Mouse (Mus musculus): ENCODE measurements around the gene Dctd. TPM values are rescaled to one million over a fixed set of nuclear protein-coding genes. Genes with fewer than 3 reads are reported as not detected.

The Dctd gene
- polyA plus RNA-seq, 1 experiment from 2014 or later = 43.3 TPM

- no peak overlapping the region for H3K4me2 ChIP-seq
- H3K27ac ChIP-seq (ENCODE audit: low read depth, low read length) = no peak overlapping the region
- H3K4me1 ChIP-seq (ENCODE audit: control insufficient read depth, insufficient read depth, low read length) = no peaks in the 10 kb centered on the region
- H3K36me3 ChIP-seq (ENCODE audit: control insufficient read depth, insufficient read depth, low read length) = peaks cover 9% of the 10 kb centered on the region
- no peak overlapping the region for H3K4me3 ChIP-seq (ENCODE audit: low read depth, low read length)
- H3K9me3 ChIP-seq (replicated peaks; ENCODE audit: control insufficient read depth, low read length) = no peaks in the 10 kb centered on the region
- no peaks in the 10 kb centered on the region for H3K27me3 ChIP-seq (ENCODE audit: control insufficient read depth, insufficient read depth, low read length)
- H3K9ac ChIP-seq (ENCODE audit: low read depth, low read length) = no peak overlapping the region
- WGBS (ENCODE audit: insufficient replicate concordance) = 86% methylated on average over 8 of the region's 8 CpGs
- ATAC-seq (replicated peaks; ENCODE audit: insufficient number of reproducible peaks, low FRiP score, low TSS enrichment) = no peak
These were observed 31.4 kb downstream of the Dctd start for GRCm38 (mm10) chr8:48130266-48130665.

- Histone ChIP-seq H3K9me3 (replicated peaks; ENCODE audit: control insufficient read depth, low read length) (no peaks in the 10 kb centered on the region), H3K27ac (ENCODE audit: low read depth, low read length) (no peak overlapping the region), H3K4me2 (no peak overlapping the region), H3K27me3 (ENCODE audit: control insufficient read depth, insufficient read depth, low read length) (no peaks in the 10 kb centered on the region), H3K4me3 (ENCODE audit: low read depth, low read length) (no peak overlapping the region), H3K9ac (ENCODE audit: low read depth, low read length) (no peak overlapping the region), H3K4me1 (ENCODE audit: control insufficient read depth, insufficient read depth, low read length) (peaks cover 3% of the 10 kb centered on the region; the same call in 1 of the 2 replicates), H3K36me3 (ENCODE audit: control insufficient read depth, insufficient read depth, low read length) (peaks cover 9% of the 10 kb centered on the region)
- 84% methylated on average over 5 of the region's 5 CpGs for WGBS (ENCODE audit: insufficient replicate concordance)
- no peak for ATAC-seq (replicated peaks; ENCODE audit: insufficient number of reproducible peaks, low FRiP score, low TSS enrichment)
These were observed 34.4 kb downstream of the Dctd start for GRCm38 (mm10) chr8:48133321-48133720.

GRCm38 (mm10) chr8:48136804-48137650 is 38.1 kb downstream of the Dctd start:
- Histone ChIP-seq H3K27me3 (ENCODE audit: control insufficient read depth, insufficient read depth, low read length) (no peaks in the 10 kb centered on the region), H3K9me3 (replicated peaks; ENCODE audit: control insufficient read depth, low read length) (no peaks in the 10 kb centered on the region), H3K4me1 (ENCODE audit: control insufficient read depth, insufficient read depth, low read length) (peaks cover 3% of the 10 kb centered on the region; the same call in 1 of the 2 replicates), H3K9ac (ENCODE audit: low read depth, low read length) (no peak overlapping the region), H3K27ac (ENCODE audit: low read depth, low read length) (no peak overlapping the region), H3K36me3 (ENCODE audit: control insufficient read depth, insufficient read depth, low read length) (no peaks in the 10 kb centered on the region; the same call in none of the 2 replicates), H3K4me2 (no peak overlapping the region), H3K4me3 (ENCODE audit: low read depth, low read length) (no peak overlapping the region)
- no peak for ATAC-seq (replicated peaks; ENCODE audit: insufficient number of reproducible peaks, low FRiP score, low TSS enrichment)
- WGBS (ENCODE audit: insufficient replicate concordance) = 76% methylated on average over 30 of the region's 30 CpGs

GRCm38 (mm10) chr8:48137651-48137937 is 38.7 kb downstream of the Dctd start:
- no peaks in the 10 kb centered on the region; the same call in 1 of the 2 replicates for H3K36me3 ChIP-seq (ENCODE audit: control insufficient read depth, insufficient read depth, low read length)

GRCm38 (mm10) chr8:48141023-48141422 is 42.1 kb downstream of the Dctd start:
- H3K9me3 ChIP-seq (replicated peaks; ENCODE audit: control insufficient read depth, low read length) = no peaks in the 10 kb centered on the region
- H3K27ac ChIP-seq (ENCODE audit: low read depth, low read length) = no peak overlapping the region
- ATAC-seq (replicated peaks; ENCODE audit: insufficient number of reproducible peaks, low FRiP score, low TSS enrichment) = no peak
- H3K36me3 ChIP-seq (ENCODE audit: control insufficient read depth, insufficient read depth, low read length) = no peaks in the 10 kb centered on the region
- 84% methylated on average over 5 of the region's 5 CpGs for WGBS (ENCODE audit: insufficient replicate concordance)
- H3K4me3 ChIP-seq (ENCODE audit: low read depth, low read length) = no peak overlapping the region
- no peak overlapping the region for H3K4me2 ChIP-seq
- H3K4me1 ChIP-seq (ENCODE audit: control insufficient read depth, insufficient read depth, low read length) = peaks cover 2% of the 10 kb centered on the region; the same call in 1 of the 2 replicates
- no peak overlapping the region for H3K9ac ChIP-seq (ENCODE audit: low read depth, low read length)
- H3K27me3 ChIP-seq (ENCODE audit: control insufficient read depth, insufficient read depth, low read length) = no peaks in the 10 kb centered on the region

More at GRCm38 (mm10) chr8:48137651-48137937, 38.7 kb downstream of the Dctd start:
- Histone ChIP-seq H3K27me3 (ENCODE audit: control insufficient read depth, insufficient read depth, low read length) (no peaks in the 10 kb centered on the region), H3K9me3 (replicated peaks; ENCODE audit: control insufficient read depth, low read length) (no peaks in the 10 kb centered on the region), H3K4me2 (no peak overlapping the region), H3K4me3 (ENCODE audit: low read depth, low read length) (no peak overlapping the region), H3K27ac (ENCODE audit: low read depth, low read length) (no peak overlapping the region), H3K9ac (ENCODE audit: low read depth, low read length) (no peak overlapping the region), H3K4me1 (ENCODE audit: control insufficient read depth, insufficient read depth, low read length) (peaks cover 3% of the 10 kb centered on the region; the same call in 1 of the 2 replicates)
- 81% methylated on average over 3 of the region's 3 CpGs for WGBS (ENCODE audit: insufficient replicate concordance)
- no peak for ATAC-seq (replicated peaks; ENCODE audit: insufficient number of reproducible peaks, low FRiP score, low TSS enrichment)

GRCm38 (mm10) chr8:48145766-48146165 is 46.9 kb downstream of the Dctd start:
- Histone ChIP-seq H3K9me3 (replicated peaks; ENCODE audit: control insufficient read depth, low read length) (no peaks in the 10 kb centered on the region), H3K4me3 (ENCODE audit: low read depth, low read length) (no peak overlapping the region), H3K4me2 (no peak overlapping the region), H3K27me3 (ENCODE audit: control insufficient read depth, insufficient read depth, low read length) (no peaks in the 10 kb centered on the region), H3K36me3 (ENCODE audit: control insufficient read depth, insufficient read depth, low read length) (no peaks in the 10 kb centered on the region), H3K4me1 (ENCODE audit: control insufficient read depth, insufficient read depth, low read length) (no peaks in the 10 kb centered on the region), H3K27ac (ENCODE audit: low read depth, low read length) (no peak overlapping the region), H3K9ac (ENCODE audit: low read depth, low read length) (no peak overlapping the region)
- ATAC-seq (replicated peaks; ENCODE audit: insufficient number of reproducible peaks, low FRiP score, low TSS enrichment) = no peak
- WGBS (ENCODE audit: insufficient replicate concordance) = 81% methylated on average over 5 of the region's 5 CpGs

GRCm38 (mm10) chr8:48146449-48146848 is 47.6 kb downstream of the Dctd start:
- H3K9ac ChIP-seq (ENCODE audit: low read depth, low read length) = no peak overlapping the region
- no peaks in the 10 kb centered on the region for H3K36me3 ChIP-seq (ENCODE audit: control insufficient read depth, insufficient read depth, low read length)
- WGBS (ENCODE audit: insufficient replicate concordance) = 88% methylated on average over 10 of the region's 10 CpGs
- H3K4me3 ChIP-seq (ENCODE audit: low read depth, low read length) = no peak overlapping the region
- no peak for ATAC-seq (replicated peaks; ENCODE audit: insufficient number of reproducible peaks, low FRiP score, low TSS enrichment)
- H3K4me1 ChIP-seq (ENCODE audit: control insufficient read depth, insufficient read depth, low read length) = no peaks in the 10 kb centered on the region
- no peaks in the 10 kb centered on the region for H3K27me3 ChIP-seq (ENCODE audit: control insufficient read depth, insufficient read depth, low read length)
- no peak overlapping the region for H3K4me2 ChIP-seq
- no peaks in the 10 kb centered on the region for H3K9me3 ChIP-seq (replicated peaks; ENCODE audit: control insufficient read depth, low read length)
- H3K27ac ChIP-seq (ENCODE audit: low read depth, low read length) = no peak overlapping the region

GRCm38 (mm10) chr8:48152062-48152738 is 53.3 kb downstream of the Dctd start:
- Histone ChIP-seq H3K4me1 (ENCODE audit: control insufficient read depth, insufficient read depth, low read length) (no peaks in the 10 kb centered on the region), H3K9ac (ENCODE audit: low read depth, low read length) (no peak overlapping the region), H3K4me3 (ENCODE audit: low read depth, low read length) (no peak overlapping the region), H3K36me3 (ENCODE audit: control insufficient read depth, insufficient read depth, low read length) (no peaks in the 10 kb centered on the region), H3K27me3 (ENCODE audit: control insufficient read depth, insufficient read depth, low read length) (no peaks in the 10 kb centered on the region), H3K4me2 (peak overlapping the region; percentile 29; the same call in 1 of the 2 replicates), H3K9me3 (replicated peaks; ENCODE audit: control insufficient read depth, low read length) (no peaks in the 10 kb centered on the region), H3K27ac (ENCODE audit: low read depth, low read length) (no peak overlapping the region)
- 40% methylated on average over 19 of the region's 19 CpGs for WGBS (ENCODE audit: insufficient replicate concordance)
- ATAC-seq (replicated peaks; ENCODE audit: insufficient number of reproducible peaks, low FRiP score, low TSS enrichment) = no peak
